Mouse (Mus musculus) retina, postnatal 1 day (tissue): Measurements from ENCODE around the gene Gm42878.

Source experiments
- DNase-seq: peaks from one replicate; pipeline ENCODE4 v3.0.0-alpha.2; 2012

Gm42878 gene

GRCm38 (mm10) chr5:121477680-121478079 is 67.6 kb downstream of the Gm42878 start:
- DNase-seq: peak; percentile 78

DNA sequence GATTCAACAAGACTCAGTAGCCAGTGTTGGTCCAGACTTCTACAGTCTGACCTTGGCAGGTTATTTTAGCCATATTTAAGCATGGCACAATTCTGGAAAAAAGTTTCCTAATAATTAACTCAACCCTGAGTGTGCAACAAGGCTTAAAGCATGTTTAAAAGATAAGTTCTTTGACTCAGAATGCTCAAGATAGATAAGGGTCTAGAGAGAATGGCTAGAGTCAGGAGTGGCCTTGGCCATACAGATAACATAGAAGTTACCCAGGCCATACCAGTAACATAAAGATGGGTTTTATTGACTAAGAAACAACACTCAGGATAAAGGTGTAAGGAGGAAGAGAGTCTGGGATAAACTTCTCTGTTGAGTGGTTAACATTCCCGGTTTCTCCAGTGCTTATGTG is 69.2 kb downstream of the Gm42878 start:
- DNase-seq: no peak

DNA sequence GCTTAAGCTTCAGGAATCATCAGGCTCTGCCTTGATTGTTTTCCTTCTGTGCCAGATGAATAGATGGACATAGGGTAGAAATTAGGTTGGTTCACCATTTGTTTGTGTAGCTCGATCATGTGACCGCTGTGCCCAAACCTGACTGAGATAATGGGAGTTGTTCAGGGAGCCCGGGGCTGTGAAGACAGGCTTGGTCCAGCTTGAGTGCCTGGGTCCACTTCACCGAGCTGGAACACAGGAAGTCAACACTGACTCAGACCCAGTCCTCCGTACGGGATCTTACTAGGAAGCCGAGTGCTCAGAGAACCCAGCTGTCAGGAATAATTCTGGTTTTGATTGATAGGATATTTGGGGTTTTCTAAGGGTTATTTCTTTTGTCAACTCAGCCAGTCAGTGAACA is 70.7 kb downstream of the Gm42878 start:
- peak; percentile 34 for DNase-seq

DNA sequence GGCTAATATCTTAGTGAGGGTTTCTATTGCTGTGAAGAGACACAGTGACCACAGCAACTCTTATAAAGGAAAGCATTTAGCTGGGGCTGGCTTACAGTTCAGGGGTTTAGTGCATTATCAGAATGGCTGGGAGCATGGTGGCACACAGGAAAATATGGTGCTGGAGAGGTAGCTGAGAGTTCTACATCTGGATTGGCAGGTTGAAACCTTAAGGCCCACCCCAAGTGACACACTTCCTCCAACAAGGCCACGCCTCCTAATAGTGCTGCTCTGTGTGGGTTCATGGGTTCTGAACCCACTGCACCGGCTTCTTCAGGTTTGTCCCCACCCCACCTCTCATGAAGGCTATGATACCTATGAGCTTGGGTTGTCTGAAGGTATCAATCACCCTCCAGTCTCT is 72.9 kb downstream of the Gm42878 start:
- DNase-seq: no peak

- DNase-seq: no peak
These were observed 75.7 kb downstream of the Gm42878 start for GRCm38 (mm10) chr5:121469566-121469965.
